Mouse (Mus musculus): ENCODE results near the gene Rybp. TPM values are rescaled to one million over a fixed set of nuclear protein-coding genes. Genes with fewer than 3 reads are reported as not detected.

Rybp gene
- polyA plus RNA-seq, 1 experiment from 2014 or later = 13.1 TPM

- Histone ChIP-seq H3K4me2 (ENCODE audit: low read depth, low read length) (no peak overlapping the region), H3K27ac (ENCODE audit: low read depth, low read length) (no peak overlapping the region), H3K27me3 (ENCODE audit: control insufficient read depth, insufficient read depth, low read length) (no peaks in the 10 kb centered on the region), H3K9ac (replicated peaks; ENCODE audit: low read depth, low read length) (no peak overlapping the region), H3K4me1 (ENCODE audit: control insufficient read depth, insufficient read depth, low read length) (peaks cover 6% of the 10 kb centered on the region), H3K9me3 (ENCODE audit: control insufficient read depth, low read length) (no peaks in the 10 kb centered on the region), H3K36me3 (ENCODE audit: control insufficient read depth, insufficient read depth, low read length) (no peaks in the 10 kb centered on the region), H3K4me3 (ENCODE audit: low read depth, low read length) (no peak overlapping the region)
- no peak for ATAC-seq (ENCODE audit: low read depth)
These were observed 52.2 kb downstream of the Rybp start for GRCm38 (mm10) chr6:100235036-100235435.

DNA sequence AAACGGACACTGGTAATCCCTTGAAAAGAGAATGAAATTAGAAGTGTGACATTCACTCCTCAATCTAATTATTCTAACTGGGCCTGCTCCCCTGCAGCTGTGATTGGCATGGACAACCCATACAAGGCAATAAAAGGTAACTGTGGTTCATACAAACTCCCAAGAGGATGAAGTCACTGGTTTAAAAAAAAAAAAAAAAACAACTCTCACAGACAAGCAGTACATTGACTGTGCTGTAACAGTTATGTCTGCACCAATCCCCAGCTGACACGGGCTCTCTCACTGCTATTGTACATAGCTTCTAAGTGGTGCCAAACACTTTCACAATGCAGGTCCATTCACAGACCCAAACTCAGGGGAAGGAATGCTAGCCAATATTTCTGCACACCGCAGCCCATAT, 53.8 kb downstream of the Rybp start:
- WGBS = 43% methylated on average over 3 of the region's 3 CpGs
- H3K27me3 ChIP-seq (ENCODE audit: control insufficient read depth, insufficient read depth, low read length) = no peaks in the 10 kb centered on the region
- peak; percentile 84; the same call in 1 of the 2 replicates for ATAC-seq (ENCODE audit: low read depth)
- peaks cover 6% of the 10 kb centered on the region for H3K4me1 ChIP-seq (ENCODE audit: control insufficient read depth, insufficient read depth, low read length)
- no peak overlapping the region for H3K27ac ChIP-seq (ENCODE audit: low read depth, low read length)
- no peak overlapping the region for H3K4me2 ChIP-seq (ENCODE audit: low read depth, low read length)
- H3K9me3 ChIP-seq (ENCODE audit: control insufficient read depth, low read length) = no peaks in the 10 kb centered on the region
- no peak overlapping the region for H3K9ac ChIP-seq (replicated peaks; ENCODE audit: low read depth, low read length)
- no peak overlapping the region for H3K4me3 ChIP-seq (ENCODE audit: low read depth, low read length)
- no peaks in the 10 kb centered on the region for H3K36me3 ChIP-seq (ENCODE audit: control insufficient read depth, insufficient read depth, low read length)

GRCm38 (mm10) chr6:100233061-100233460, 54.2 kb downstream of the Rybp start:
- ATAC-seq (ENCODE audit: low read depth) = no peak
- no peak overlapping the region for H3K9ac ChIP-seq (replicated peaks; ENCODE audit: low read depth, low read length)
- H3K36me3 ChIP-seq (ENCODE audit: control insufficient read depth, insufficient read depth, low read length) = no peaks in the 10 kb centered on the region
- H3K9me3 ChIP-seq (ENCODE audit: control insufficient read depth, low read length) = no peaks in the 10 kb centered on the region
- H3K27me3 ChIP-seq (ENCODE audit: control insufficient read depth, insufficient read depth, low read length) = no peaks in the 10 kb centered on the region
- peaks cover 6% of the 10 kb centered on the region for H3K4me1 ChIP-seq (ENCODE audit: control insufficient read depth, insufficient read depth, low read length)
- H3K27ac ChIP-seq (ENCODE audit: low read depth, low read length) = no peak overlapping the region
- no peak overlapping the region for H3K4me2 ChIP-seq (ENCODE audit: low read depth, low read length)
- no peak overlapping the region for H3K4me3 ChIP-seq (ENCODE audit: low read depth, low read length)
- 38% methylated on average over 4 of the region's 4 CpGs for WGBS

GRCm38 (mm10) chr6:100226204-100226603, 61.1 kb downstream of the Rybp start:
- Histone ChIP-seq H3K36me3 (ENCODE audit: control insufficient read depth, insufficient read depth, low read length) (no peaks in the 10 kb centered on the region), H3K9me3 (ENCODE audit: control insufficient read depth, low read length) (no peaks in the 10 kb centered on the region), H3K27ac (ENCODE audit: low read depth, low read length) (no peak overlapping the region), H3K27me3 (ENCODE audit: control insufficient read depth, insufficient read depth, low read length) (no peaks in the 10 kb centered on the region), H3K9ac (replicated peaks; ENCODE audit: low read depth, low read length) (no peak overlapping the region), H3K4me3 (ENCODE audit: low read depth, low read length) (no peak overlapping the region), H3K4me1 (ENCODE audit: control insufficient read depth, insufficient read depth, low read length) (no peaks in the 10 kb centered on the region), H3K4me2 (ENCODE audit: low read depth, low read length) (no peak overlapping the region)
- ATAC-seq (ENCODE audit: low read depth) = no peak
- WGBS = 82% methylated on average over 2 of the region's 2 CpGs

- H3K27ac ChIP-seq (ENCODE audit: low read depth, low read length) = no peak overlapping the region
- no peaks in the 10 kb centered on the region for H3K9me3 ChIP-seq (ENCODE audit: control insufficient read depth, low read length)
- H3K4me1 ChIP-seq (ENCODE audit: control insufficient read depth, insufficient read depth, low read length) = peaks cover 7% of the 10 kb centered on the region
- 94% methylated on average over 6 of the region's 6 CpGs for WGBS
- no peaks in the 10 kb centered on the region for H3K27me3 ChIP-seq (ENCODE audit: control insufficient read depth, insufficient read depth, low read length)
- H3K4me2 ChIP-seq (ENCODE audit: low read depth, low read length) = no peak overlapping the region
- no peak overlapping the region for H3K9ac ChIP-seq (replicated peaks; ENCODE audit: low read depth, low read length)
- H3K4me3 ChIP-seq (ENCODE audit: low read depth, low read length) = no peak overlapping the region
- H3K36me3 ChIP-seq (ENCODE audit: control insufficient read depth, insufficient read depth, low read length) = no peaks in the 10 kb centered on the region
- no peak for ATAC-seq (ENCODE audit: low read depth)
These were observed 63.4 kb downstream of the Rybp start for GRCm38 (mm10) chr6:100223932-100224331.

DNA sequence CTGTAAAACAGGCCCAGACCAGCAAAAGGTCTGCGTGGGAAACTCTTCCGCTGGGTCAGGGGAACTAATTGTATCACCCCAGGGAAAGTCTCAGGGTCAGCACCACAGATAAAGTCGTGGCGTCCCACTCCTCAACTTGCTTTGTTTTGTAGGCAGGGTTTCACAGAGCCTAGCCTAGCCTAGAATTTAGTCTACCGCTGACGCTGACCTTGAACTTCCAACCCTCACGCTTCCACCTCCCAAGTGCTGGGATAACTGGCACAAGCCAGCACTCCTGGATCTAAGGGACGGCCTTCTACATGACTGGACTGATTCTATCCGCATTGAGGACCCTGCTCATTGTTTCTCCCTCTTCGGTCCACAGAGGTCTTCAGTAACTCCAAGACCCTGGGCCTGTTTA, 63.9 kb downstream of the Rybp start:
- WGBS = 83% methylated on average over 10 of the region's 10 CpGs
- H3K4me1 ChIP-seq (ENCODE audit: control insufficient read depth, insufficient read depth, low read length) = peaks cover 11% of the 10 kb centered on the region
- no peak for ATAC-seq (ENCODE audit: low read depth)

GRCm38 (mm10) chr6:100222927-100223326, 64.4 kb downstream of the Rybp start:
- no peaks in the 10 kb centered on the region for H3K27me3 ChIP-seq (ENCODE audit: control insufficient read depth, insufficient read depth, low read length)
- H3K36me3 ChIP-seq (ENCODE audit: control insufficient read depth, insufficient read depth, low read length) = no peaks in the 10 kb centered on the region
- H3K4me3 ChIP-seq (ENCODE audit: low read depth, low read length) = no peak overlapping the region
- no peak overlapping the region for H3K4me2 ChIP-seq (ENCODE audit: low read depth, low read length)
- ATAC-seq (ENCODE audit: low read depth) = no peak
- WGBS = 86% methylated on average over 5 of the region's 5 CpGs
- H3K4me1 ChIP-seq (ENCODE audit: control insufficient read depth, insufficient read depth, low read length) = peaks cover 11% of the 10 kb centered on the region
- H3K9ac ChIP-seq (replicated peaks; ENCODE audit: low read depth, low read length) = no peak overlapping the region
- H3K27ac ChIP-seq (ENCODE audit: low read depth, low read length) = no peak overlapping the region
- no peaks in the 10 kb centered on the region for H3K9me3 ChIP-seq (ENCODE audit: control insufficient read depth, low read length)

More for the DNA sequence above, 63.9 kb downstream of the Rybp start:
- Histone ChIP-seq H3K36me3 (ENCODE audit: control insufficient read depth, insufficient read depth, low read length) (no peaks in the 10 kb centered on the region), H3K4me2 (ENCODE audit: low read depth, low read length) (no peak overlapping the region), H3K4me3 (ENCODE audit: low read depth, low read length) (no peak overlapping the region), H3K27me3 (ENCODE audit: control insufficient read depth, insufficient read depth, low read length) (no peaks in the 10 kb centered on the region), H3K9me3 (ENCODE audit: control insufficient read depth, low read length) (no peaks in the 10 kb centered on the region), H3K27ac (ENCODE audit: low read depth, low read length) (no peak overlapping the region), H3K9ac (replicated peaks; ENCODE audit: low read depth, low read length) (no peak overlapping the region)

GRCm38 (mm10) chr6:100221803-100222202, 65.5 kb downstream of the Rybp start:
- Histone ChIP-seq H3K4me1 (ENCODE audit: control insufficient read depth, insufficient read depth, low read length) (peaks cover 11% of the 10 kb centered on the region), H3K9me3 (ENCODE audit: control insufficient read depth, low read length) (no peaks in the 10 kb centered on the region), H3K27ac (ENCODE audit: low read depth, low read length) (no peak overlapping the region), H3K4me3 (ENCODE audit: low read depth, low read length) (no peak overlapping the region), H3K27me3 (ENCODE audit: control insufficient read depth, insufficient read depth, low read length) (no peaks in the 10 kb centered on the region), H3K4me2 (ENCODE audit: low read depth, low read length) (no peak overlapping the region), H3K36me3 (ENCODE audit: control insufficient read depth, insufficient read depth, low read length) (no peaks in the 10 kb centered on the region), H3K9ac (replicated peaks; ENCODE audit: low read depth, low read length) (no peak overlapping the region)
- ATAC-seq (ENCODE audit: low read depth) = no peak
- WGBS = 72% methylated on average over 4 of the region's 4 CpGs

DNA sequence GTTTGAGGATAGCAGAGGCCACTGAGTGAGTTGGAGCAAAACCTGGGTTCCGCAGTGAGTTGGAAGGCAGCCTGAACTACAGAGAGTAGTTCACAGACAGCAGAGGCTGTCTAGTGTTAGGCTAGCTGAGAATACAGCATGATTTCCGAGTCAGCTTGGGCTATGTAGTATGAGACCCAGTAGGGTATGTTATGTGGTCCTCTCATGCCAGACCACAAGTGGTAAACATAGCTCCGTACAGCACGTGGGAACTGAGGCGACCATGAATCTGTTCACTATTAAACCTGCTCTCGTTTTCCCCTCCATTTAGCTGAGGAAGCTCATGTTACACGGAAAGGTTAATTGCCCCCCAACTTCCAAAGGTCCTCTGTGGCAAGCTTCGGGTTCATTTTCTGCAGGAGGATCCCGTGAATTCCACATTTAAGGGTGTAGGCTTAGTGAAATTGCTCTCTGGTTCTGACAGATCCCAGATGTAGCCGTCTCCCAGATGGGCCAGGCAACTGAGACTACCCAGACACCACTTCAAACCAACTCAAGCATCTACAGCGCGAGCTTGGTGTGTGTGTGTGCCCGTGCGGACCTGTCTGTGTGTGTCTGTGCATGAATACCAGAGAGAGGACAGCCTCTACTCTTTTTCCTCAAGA, 66.2 kb downstream of the Rybp start:
- no peak overlapping the region for H3K4me2 ChIP-seq (ENCODE audit: low read depth, low read length)
- H3K27ac ChIP-seq (ENCODE audit: low read depth, low read length) = no peak overlapping the region
- H3K27me3 ChIP-seq (ENCODE audit: control insufficient read depth, insufficient read depth, low read length) = no peaks in the 10 kb centered on the region
- no peak for ATAC-seq (ENCODE audit: low read depth)
- H3K9me3 ChIP-seq (ENCODE audit: control insufficient read depth, low read length) = no peaks in the 10 kb centered on the region
- H3K4me1 ChIP-seq (ENCODE audit: control insufficient read depth, insufficient read depth, low read length) = peaks cover 11% of the 10 kb centered on the region
- H3K4me3 ChIP-seq (ENCODE audit: low read depth, low read length) = no peak overlapping the region
- 80% methylated on average over 14 of the region's 14 CpGs for WGBS
- no peak overlapping the region for H3K9ac ChIP-seq (replicated peaks; ENCODE audit: low read depth, low read length)
- no peaks in the 10 kb centered on the region for H3K36me3 ChIP-seq (ENCODE audit: control insufficient read depth, insufficient read depth, low read length)
